Mouse (Mus musculus) embryonic facial prominence, embryonic 10.5 days (tissue): ENCODE measurements around the gene Dpagt1. TPM values are rescaled to one million over a fixed set of nuclear protein-coding genes. Genes with fewer than 3 reads are reported as not detected.
"Not testable (repeated sequence)": the region's sequence is repeated elsewhere in the genome, so short reads cannot be mapped to it uniquely, and the experiment has no call there.

Source experiments
- DNase-seq: peaks from one replicate; pipeline ENCODE4 v3.0.0-alpha.2; 2017; ENCODE audit warnings: low spot score
- H3K27ac ChIP-seq: fragments of 300-500 bp; sonication (generic); replicated peaks from 2 replicates; pipeline ENCODE4 v1.5.1; 2016; ENCODE audit warnings: mild to moderate bottlenecking
- H3K27me3 ChIP-seq: fragments of 300-500 bp; sonication (generic); replicated peaks from 2 replicates; pipeline ENCODE4 v1.6.1; 2016; ENCODE audit warnings: low read depth, mild to moderate bottlenecking; ENCODE audit not compliant: poor library complexity, severe bottlenecking
- H3K36me3 ChIP-seq: fragments of 300-500 bp; sonication (generic); replicated peaks from 2 replicates; pipeline ENCODE4 v1.6.1; 2016; ENCODE audit warnings: mild to moderate bottlenecking, moderate library complexity
- H3K4me1 ChIP-seq: fragments of 300-500 bp; sonication (generic); 2 replicates; pipeline ENCODE4 v1.6.1; 2016
- H3K4me3 ChIP-seq: fragments of 300-500 bp; sonication (generic); 2 replicates; pipeline ENCODE4 v1.5.1; 2016; ENCODE audit warnings: mild to moderate bottlenecking, moderate library complexity
- H3K9me3 ChIP-seq: fragments of 300-500 bp; sonication (generic); 2 replicates; pipeline ENCODE4 v1.6.1; 2016; ENCODE audit warnings: mild to moderate bottlenecking
- WGBS: fragments of 180-500 bp; shearing (Covaris S2); methylation state at CpG from one replicate; pipeline ENCODE4 v1.1.7; 2016; 5-methylcytosine and 5-hydroxymethylcytosine counted together
- polyA plus RNA-seq: library from polyadenylated mRNA; unstranded; fragments of >200 nt; fragmentation: Nextera tagmentation; extraction: Ambion mirVana; gene quantifications from 2 replicates; pipeline ENCODE4 v1.2.1, GENCODE M21; 2016

Dpagt1 gene
- polyA plus RNA-seq, 1 experiment from 2014 or later: 53.9 TPM

DNA sequence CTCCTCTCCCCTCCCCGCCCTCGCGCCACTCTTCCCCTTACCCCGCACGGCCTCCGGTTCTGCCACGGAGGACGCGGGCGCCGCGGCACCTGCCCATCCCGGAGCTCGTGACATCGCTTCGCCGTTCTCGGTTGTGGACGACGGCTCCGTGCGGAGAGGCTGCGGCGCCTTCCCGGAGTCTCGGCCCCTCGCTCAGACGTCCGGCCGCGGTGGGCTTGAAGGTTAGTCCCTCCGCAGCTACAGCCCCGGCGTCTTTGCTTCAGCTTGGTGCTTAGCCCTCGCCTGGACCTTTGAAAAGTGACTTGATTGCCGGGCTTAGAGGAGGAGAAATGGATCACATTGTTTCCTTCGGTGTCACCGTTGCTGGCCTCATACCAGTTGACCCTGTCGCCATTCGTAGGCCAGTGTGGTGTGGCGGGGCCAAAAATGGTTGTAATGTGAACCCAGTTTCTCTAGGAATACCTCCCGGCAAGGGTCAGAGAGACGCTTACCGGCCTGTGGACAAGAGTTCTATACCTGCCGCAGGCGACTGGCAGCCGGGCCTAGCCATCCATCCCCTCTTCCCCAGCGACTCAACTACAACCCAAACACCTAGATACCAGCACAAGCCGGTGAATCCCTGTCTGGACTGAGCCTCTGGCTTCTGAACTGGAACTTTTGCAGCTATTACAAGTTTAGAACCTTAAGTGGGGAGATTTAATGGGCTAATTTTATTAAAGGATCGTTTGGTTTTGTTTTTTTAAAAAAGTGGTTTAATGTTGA, 9.7 kb downstream of the Dpagt1 start:
- H3K4me3 ChIP-seq: peak overlapping the region; percentile 99
- under 1% methylated on average over 50 of the region's 50 CpGs for WGBS
- peak overlapping the region; percentile 98 for H3K27ac ChIP-seq
- peaks cover 79% of the 10 kb centered on the region for H3K36me3 ChIP-seq
- no peaks in the 10 kb centered on the region for H3K27me3 ChIP-seq
- DNase-seq: peak; percentile 59
- H3K4me1 ChIP-seq: peaks cover 16% of the 10 kb centered on the region
- H3K9me3 ChIP-seq: peaks cover 6% of the 10 kb centered on the region

DNA sequence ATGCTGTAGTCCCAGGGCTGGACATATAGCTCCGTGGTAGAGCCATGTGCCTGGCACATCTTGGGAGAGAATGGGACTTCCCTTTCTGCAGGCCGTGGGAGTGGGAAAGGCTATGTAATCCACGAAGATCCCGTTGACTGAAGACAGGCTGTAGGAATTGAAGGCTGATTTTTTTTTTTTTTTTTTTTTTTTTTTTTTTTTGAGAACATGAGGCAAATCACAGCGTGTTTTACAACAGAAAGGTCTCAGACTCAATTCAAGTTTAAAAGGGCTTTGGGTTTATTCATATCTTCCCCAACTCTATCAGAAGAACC, 10.2 kb downstream of the Dpagt1 start:
- Histone ChIP-seq H3K4me3 (peak overlapping the region; percentile 99), H3K36me3 (peaks cover 79% of the 10 kb centered on the region)
- WGBS: 5% methylated on average over 5 of the region's 5 CpGs

DNA sequence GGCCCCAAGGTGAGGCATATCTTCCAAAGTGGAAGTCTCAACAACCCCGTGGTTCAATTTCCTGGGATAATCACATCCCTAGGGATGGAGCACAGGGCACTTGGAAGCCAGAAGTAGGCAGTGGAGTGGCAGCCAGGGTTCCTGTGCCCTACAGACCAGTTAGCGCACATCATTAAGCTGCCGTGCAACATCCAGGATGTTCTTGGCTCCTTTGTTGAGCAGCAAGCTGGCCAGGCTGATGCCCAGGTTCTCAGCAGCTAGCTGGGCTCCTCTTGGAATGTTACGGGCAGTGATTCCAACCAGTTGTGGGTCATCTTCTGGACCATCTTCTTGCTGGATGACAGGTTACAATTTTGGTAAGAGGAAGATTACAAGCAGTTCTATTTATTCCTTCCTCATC, 10.7 kb downstream of the Dpagt1 start:
- not testable (repeated sequence) for H3K9me3 ChIP-seq, DNase-seq, H3K27me3 ChIP-seq
- H3K4me3 ChIP-seq: peak overlapping the region; percentile 99
- peaks cover 16% of the 10 kb centered on the region for H3K4me1 ChIP-seq
- 44% methylated on average over 4 of the region's 4 CpGs for WGBS
- H3K36me3 ChIP-seq: peaks cover 79% of the 10 kb centered on the region
- H3K27ac ChIP-seq: peak overlapping the region; percentile 1; the same call in 1 of the 2 replicates

More for the DNA sequence above, 10.2 kb downstream of the Dpagt1 start:
- DNase-seq: no peak
- H3K4me1 ChIP-seq: peaks cover 16% of the 10 kb centered on the region
- no peaks in the 10 kb centered on the region for H3K27me3 ChIP-seq
- peaks cover 6% of the 10 kb centered on the region for H3K9me3 ChIP-seq
- peak overlapping the region; percentile 98 for H3K27ac ChIP-seq

- 79% methylated on average over 3 of the region's 3 CpGs for WGBS
- peak overlapping the region; percentile 1; the same call in 1 of the 2 replicates for H3K27ac ChIP-seq
Measured at GRCm38 (mm10) chr9:44336964-44337363, 11.1 kb downstream of the Dpagt1 start.

GRCm38 (mm10) chr9:44337436-44338169, 11.8 kb downstream of the Dpagt1 start:
- Histone ChIP-seq H3K36me3 (peaks cover 75% of the 10 kb centered on the region), H3K27ac (no peak overlapping the region), H3K27me3 (no peaks in the 10 kb centered on the region), H3K9me3 (peaks cover 6% of the 10 kb centered on the region), H3K4me1 (peaks cover 23% of the 10 kb centered on the region), H3K4me3 (peak overlapping the region; percentile 99)
- WGBS: 68% methylated on average over 9 of the region's 9 CpGs
- no peak for DNase-seq

More at GRCm38 (mm10) chr9:44336964-44337363, 11.1 kb downstream of the Dpagt1 start:
- no peak for DNase-seq
- Histone ChIP-seq H3K9me3 (peaks cover 6% of the 10 kb centered on the region), H3K27me3 (no peaks in the 10 kb centered on the region), H3K4me3 (peak overlapping the region; percentile 99), H3K36me3 (peaks cover 79% of the 10 kb centered on the region), H3K4me1 (peaks cover 17% of the 10 kb centered on the region)

DNA sequence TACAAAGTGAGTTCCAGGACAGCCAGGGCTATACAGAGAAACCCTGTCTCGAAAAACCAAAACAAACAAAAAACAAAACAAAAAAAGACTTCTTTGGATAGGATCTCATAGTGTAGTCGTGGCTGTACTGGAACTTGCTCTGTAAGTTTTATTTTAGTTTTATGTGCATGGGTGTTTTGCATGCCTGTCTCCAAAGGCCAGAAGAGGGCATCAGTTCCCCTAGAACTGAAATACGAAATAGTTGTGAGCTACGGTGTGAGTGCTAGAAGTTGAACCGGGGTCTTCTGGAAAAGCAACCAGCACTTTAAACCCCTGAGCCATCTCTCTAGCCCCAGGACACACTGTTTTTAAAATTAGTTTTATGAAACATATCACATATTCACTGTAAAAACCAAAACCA, 12.8 kb downstream of the Dpagt1 start:
- H3K27me3 ChIP-seq: no peaks in the 10 kb centered on the region
- H3K4me1 ChIP-seq: peaks cover 33% of the 10 kb centered on the region
- no peak for DNase-seq
- WGBS: 90% methylated on average over 5 of the region's 5 CpGs
- no peak overlapping the region for H3K27ac ChIP-seq
- H3K4me3 ChIP-seq: 0 out of 2 replicates have a peak overlapping the region, but pooled peaks have one; percentile 25
- peaks cover 4% of the 10 kb centered on the region for H3K9me3 ChIP-seq
- peaks cover 66% of the 10 kb centered on the region for H3K36me3 ChIP-seq

DNA sequence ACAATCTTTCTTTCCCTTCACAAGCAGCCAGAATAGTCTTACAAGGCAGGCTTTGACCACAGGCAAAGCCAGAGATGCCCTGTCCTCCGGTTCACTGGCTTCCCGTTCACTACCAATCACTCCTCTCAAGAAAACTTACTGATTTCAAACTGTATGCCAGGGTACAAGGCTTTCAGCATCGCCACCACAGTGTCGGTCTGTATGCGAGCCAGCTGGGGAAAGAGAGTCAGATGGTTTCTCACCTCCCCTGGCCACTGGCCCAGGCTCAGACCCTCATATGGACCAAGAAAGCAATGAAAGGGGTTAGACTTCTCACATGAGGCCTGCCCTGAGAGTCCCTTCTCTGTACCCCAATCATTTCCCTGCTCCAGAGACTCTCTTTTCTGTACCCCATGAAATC, 15.7 kb downstream of the Dpagt1 start:
- Histone ChIP-seq H3K36me3 (peaks cover 67% of the 10 kb centered on the region), H3K9me3 (no peaks in the 10 kb centered on the region), H3K4me3 (peak overlapping the region; percentile 91), H3K27ac (peak overlapping the region; percentile 48), H3K27me3 (no peaks in the 10 kb centered on the region), H3K4me1 (peaks cover 38% of the 10 kb centered on the region)
- no peak for DNase-seq
- WGBS: 91% methylated on average over 5 of the region's 5 CpGs

DNA sequence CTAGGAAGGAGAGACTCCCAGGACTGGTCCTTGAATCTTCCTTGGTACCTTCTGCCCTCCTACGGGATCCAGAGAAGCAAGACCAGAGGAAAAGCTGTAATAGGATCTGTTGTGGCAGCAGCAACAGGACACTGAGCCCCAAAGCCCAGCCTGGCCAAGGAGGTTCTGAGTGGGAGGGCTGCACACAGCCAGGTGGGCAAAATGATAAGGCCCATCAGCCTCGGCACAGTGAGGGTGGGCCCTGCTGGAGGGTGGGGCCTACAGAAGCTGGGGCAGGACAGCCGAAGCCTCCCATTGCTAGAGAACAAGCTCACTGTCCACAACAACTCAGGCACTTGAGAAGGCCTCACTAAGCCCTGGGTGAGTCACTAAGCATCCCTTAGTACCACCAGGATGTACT, 16.4 kb downstream of the Dpagt1 start:
- Histone ChIP-seq H3K4me3 (peak overlapping the region; percentile 91), H3K9me3 (no peaks in the 10 kb centered on the region), H3K4me1 (peaks cover 31% of the 10 kb centered on the region), H3K36me3 (peaks cover 67% of the 10 kb centered on the region), H3K27ac (peak overlapping the region; percentile 48; the same call in 1 of the 2 replicates), H3K27me3 (no peaks in the 10 kb centered on the region)
- DNase-seq: no peak
- 85% methylated on average over 3 of the region's 3 CpGs for WGBS

DNA sequence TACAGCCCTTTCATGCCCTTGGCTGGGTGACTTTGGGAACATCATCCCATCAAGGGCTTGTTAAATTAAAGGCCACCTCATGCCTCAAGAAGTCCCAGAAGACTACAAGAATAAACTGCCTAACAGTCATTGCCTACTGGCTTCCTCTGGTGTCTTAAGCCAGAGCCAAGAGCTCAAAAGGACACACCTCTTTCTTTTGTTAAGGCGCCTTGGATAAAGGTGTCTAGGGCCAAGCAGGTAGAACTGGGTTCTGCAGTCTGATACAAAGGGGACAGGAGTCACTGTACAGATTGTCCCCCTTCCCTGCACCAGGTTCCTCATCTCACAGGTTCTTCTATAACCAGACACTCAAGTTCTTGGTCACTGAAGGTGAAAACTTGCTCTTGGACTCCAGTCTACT, 16.8 kb downstream of the Dpagt1 start:
- Histone ChIP-seq H3K27ac (peak overlapping the region; percentile 99), H3K27me3 (no peaks in the 10 kb centered on the region), H3K4me3 (peak overlapping the region; percentile 91), H3K9me3 (no peaks in the 10 kb centered on the region), H3K36me3 (peaks cover 67% of the 10 kb centered on the region), H3K4me1 (peaks cover 27% of the 10 kb centered on the region)
- DNase-seq: no peak
- 89% methylated on average over 1 of the region's 1 CpGs for WGBS

- Histone ChIP-seq H3K27ac (peak overlapping the region; percentile 99), H3K27me3 (no peaks in the 10 kb centered on the region), H3K36me3 (peaks cover 67% of the 10 kb centered on the region), H3K4me3 (peak overlapping the region; percentile 91), H3K4me1 (peaks cover 23% of the 10 kb centered on the region), H3K9me3 (no peaks in the 10 kb centered on the region)
- DNase-seq: no peak
- WGBS: 11% methylated on average over 6 of the region's 6 CpGs
Measured at GRCm38 (mm10) chr9:44343290-44343689, 17.5 kb downstream of the Dpagt1 start.

GRCm38 (mm10) chr9:44343781-44344421, 18.1 kb downstream of the Dpagt1 start, which contains the start of gene Hmbs:
Gene Hmbs (minus strand): TSS chr9:44344228.
- H3K27ac ChIP-seq: peak within 1 kb of the TSS; percentile 99
- peaks cover 23% of the 10 kb centered on the region for H3K4me1 ChIP-seq
- H3K4me3 ChIP-seq: peak within 1 kb of the TSS; percentile 91
- no peaks in the 10 kb centered on the region for H3K9me3 ChIP-seq
- H3K36me3 ChIP-seq: peaks cover 67% of the 10 kb centered on the region
- under 1% methylated on average over 39 of the region's 39 CpGs for WGBS
- peak; percentile 94 for DNase-seq
- no peaks in the 10 kb centered on the region for H3K27me3 ChIP-seq

DNA sequence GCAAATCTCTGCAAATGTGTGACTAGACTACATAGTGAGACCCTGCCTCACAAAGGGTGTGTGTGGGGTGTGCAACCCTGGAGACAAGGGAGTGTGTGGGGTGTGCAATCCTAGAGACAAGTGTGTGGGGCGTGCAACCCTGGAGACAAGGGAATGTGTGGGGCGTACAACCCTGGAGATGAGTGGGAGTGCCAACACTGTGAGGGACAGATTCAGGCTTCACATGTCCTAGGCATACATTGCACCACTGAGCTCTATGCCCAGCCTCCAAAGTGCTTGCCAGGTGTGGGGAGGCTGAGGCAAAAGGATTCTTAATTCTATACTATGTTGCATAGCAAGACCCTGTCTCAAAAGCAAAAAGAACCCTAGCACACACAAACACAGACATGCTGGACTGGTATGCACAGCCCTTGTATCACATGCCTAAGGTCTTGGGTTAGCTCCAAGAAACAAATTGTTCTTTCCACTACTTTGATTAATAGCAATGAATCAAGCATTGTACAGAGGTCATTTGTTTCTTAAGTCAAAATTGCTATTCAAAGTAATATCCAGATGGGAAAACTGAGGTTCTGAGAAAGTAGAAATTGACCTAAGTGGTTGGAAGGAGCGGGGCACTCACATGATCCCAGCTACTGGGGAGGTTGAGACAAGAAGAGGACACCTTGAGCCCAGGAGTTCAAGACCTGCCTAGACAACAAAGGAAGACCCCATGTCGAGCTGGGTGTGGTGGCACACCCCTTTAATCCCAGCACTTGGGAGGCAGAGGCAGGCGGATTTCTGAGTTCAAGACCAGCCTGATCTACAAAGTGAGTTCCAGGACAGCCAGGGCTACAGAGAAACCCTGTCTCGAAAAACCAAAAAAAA, 20.0 kb downstream of the Dpagt1 start:
- no peak for DNase-seq
- Histone ChIP-seq H3K9me3 (no peaks in the 10 kb centered on the region), H3K27ac (no peak overlapping the region), H3K4me1 (peaks cover 23% of the 10 kb centered on the region), H3K36me3 (peaks cover 69% of the 10 kb centered on the region), H3K4me3 (no peak overlapping the region), H3K27me3 (no peaks in the 10 kb centered on the region)
- WGBS: 87% methylated on average over 6 of the region's 6 CpGs
